Mouse (Mus musculus): Measurements from ENCODE around the gene Muc1. TPM values are rescaled to one million over a fixed set of nuclear protein-coding genes. Genes with fewer than 3 reads are reported as not detected.
A peak's percentile ranks its signal among the peaks of the same experiment; 100 is the strongest.

Muc1 gene
- polyA plus RNA-seq, 1 experiment from 2014 or later: 1.3 TPM

DNA sequence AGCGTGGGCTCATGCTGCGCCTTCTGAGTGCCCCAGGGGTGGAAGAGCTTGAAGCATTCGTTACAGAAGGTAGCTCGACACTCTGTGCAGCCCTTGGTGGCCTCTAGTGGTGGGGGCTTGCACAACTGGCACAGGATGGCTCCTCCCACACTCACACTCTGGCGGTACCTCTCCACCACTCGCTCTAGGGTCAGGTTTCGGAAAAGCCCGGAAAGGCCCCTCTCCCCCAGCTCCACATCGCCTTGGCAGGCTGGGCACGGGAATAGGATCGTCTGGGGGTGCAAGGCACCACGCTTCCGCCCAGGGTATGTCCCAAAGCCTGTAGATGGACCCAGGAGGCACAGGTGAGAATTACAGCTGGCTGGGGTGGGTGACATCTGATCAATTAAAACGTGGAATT, 14.8 kb downstream of the Muc1 start:
- Histone ChIP-seq H3K27me3 (replicated peaks) (no peaks in the 10 kb centered on the region), H3K9ac (peak overlapping the region; percentile 53; the same call in 1 of the 2 replicates), H3K9me3 (no peaks in the 10 kb centered on the region), H3K27ac (peak overlapping the region; percentile 97), H3K36me3 (replicated peaks) (peaks cover 36% of the 10 kb centered on the region), H3K4me2 (peak overlapping the region; percentile 92), H3K4me3 (peak overlapping the region; percentile 78), H3K4me1 (peaks cover 39% of the 10 kb centered on the region)
- ATAC-seq (replicated peaks): no peak
- WGBS: 14% methylated on average over 14 of the region's 14 CpGs

DNA sequence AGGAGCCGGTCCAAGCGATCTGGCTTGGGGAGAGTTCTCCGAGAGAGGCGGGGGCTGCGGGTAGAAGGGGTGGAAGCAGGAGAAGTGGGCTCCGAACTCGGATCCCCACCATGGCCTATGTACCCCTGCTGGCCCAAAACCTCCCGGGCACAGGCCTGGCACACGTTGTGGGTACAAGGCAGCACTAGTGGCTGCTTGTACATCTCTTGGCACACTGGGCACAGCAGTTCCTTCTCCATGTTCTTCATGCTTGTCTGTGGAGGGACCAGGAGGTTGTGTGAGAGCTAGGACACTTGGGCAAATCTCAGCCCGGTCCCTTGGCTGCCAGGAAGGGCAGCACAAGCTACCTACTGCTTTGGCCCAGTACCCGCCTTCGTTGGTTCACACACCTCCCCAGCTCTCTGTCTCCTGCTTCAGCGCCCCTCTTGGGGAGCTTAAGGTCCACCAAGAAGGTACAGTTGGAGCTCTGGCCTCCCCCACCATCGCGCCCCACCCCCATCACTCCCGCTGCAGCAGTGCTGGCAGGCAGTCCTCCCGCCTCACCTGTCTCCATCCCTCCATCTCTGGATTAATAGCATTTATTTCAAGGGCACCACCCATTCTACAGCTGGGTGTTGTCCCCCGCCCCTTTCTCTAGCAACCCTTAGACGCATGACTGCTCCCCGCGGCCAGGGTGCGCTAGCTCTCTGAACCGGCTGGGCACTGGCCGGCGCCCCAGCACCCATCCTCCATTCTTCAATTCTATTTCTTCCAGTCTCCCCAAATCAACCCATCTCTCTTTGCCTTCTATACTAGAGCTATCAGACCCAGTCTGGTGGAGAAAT, 15.5 kb downstream of the Muc1 start:
- H3K4me3 ChIP-seq: peak overlapping the region; percentile 78
- no peaks in the 10 kb centered on the region for H3K27me3 ChIP-seq (replicated peaks)
- H3K9ac ChIP-seq: peak overlapping the region; percentile 53
- peaks cover 39% of the 10 kb centered on the region for H3K4me1 ChIP-seq
- peak overlapping the region; percentile 97 for H3K27ac ChIP-seq
- H3K4me2 ChIP-seq: peak overlapping the region; percentile 92
- no peaks in the 10 kb centered on the region for H3K9me3 ChIP-seq
- ATAC-seq (replicated peaks): peak; percentile 43
- peaks cover 28% of the 10 kb centered on the region for H3K36me3 ChIP-seq (replicated peaks)
- WGBS: 8% methylated on average over 25 of the region's 25 CpGs

DNA sequence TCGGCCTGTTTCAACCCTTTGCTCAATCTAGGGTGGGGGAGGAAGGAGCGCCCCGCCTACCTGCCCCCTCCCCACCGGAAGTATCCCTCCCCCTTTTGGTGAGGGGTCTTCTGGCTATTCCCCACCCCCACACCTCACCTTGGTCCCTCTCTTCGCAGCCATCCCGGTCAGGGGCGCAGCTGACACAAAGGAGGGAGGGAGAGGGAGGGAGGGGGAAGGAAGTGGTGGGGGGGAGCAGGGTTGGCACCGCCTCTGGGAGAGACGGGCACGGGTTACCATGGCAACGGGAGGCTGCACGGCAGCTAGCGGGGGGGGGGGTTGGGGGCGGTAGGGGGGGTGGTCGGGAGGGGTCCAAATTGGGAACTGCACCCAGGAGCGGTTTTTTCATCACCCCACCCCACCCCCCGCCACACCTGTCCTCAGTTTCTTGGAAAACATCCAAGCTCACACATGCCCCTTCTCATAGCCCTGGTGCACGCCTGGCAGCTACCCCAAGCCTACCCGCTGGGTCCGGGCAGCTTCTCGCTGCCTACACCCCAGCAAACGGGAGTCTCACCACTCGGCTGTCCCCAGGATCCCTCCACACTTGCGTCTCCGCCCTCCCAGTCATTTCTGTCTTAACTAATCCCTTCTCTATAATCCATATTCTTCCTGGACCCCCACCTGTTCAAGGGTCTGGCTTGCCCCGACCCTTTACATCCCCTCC, 16.3 kb downstream of the Muc1 start:
- H3K4me3 ChIP-seq: peak overlapping the region; percentile 78
- H3K9ac ChIP-seq: peak overlapping the region; percentile 80
- no peaks in the 10 kb centered on the region for H3K27me3 ChIP-seq (replicated peaks)
- H3K4me1 ChIP-seq: peaks cover 39% of the 10 kb centered on the region
- H3K27ac ChIP-seq: peak overlapping the region; percentile 97
- H3K4me2 ChIP-seq: peak overlapping the region; percentile 92
- H3K9me3 ChIP-seq: no peaks in the 10 kb centered on the region
- H3K36me3 ChIP-seq (replicated peaks): peaks cover 27% of the 10 kb centered on the region
- ATAC-seq (replicated peaks): peak; percentile 74
- WGBS: under 1% methylated on average over 21 of the region's 26 CpGs

DNA sequence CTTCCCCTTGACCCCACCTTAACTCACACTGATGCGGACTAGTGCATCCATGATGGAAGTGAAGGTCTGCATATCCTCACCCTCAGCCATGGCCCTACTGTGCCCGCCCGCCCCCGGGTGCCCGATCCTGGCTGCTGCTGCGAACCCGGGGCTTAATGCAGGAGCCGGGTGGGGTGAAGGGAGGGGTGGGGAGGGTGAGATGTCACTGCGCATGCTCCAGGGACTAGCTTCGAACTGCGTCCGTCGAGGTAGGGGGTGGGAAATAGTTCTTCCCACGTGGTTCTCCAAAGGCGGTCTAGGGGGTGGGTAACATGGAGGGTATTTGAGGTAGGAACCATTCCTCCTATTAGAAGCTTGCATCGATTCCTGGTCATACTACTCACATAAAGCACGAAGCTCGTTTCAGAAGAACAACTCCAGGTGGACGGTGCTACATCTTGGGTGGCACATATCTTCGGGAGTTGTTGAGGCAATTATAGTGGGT, 16.9 kb downstream of the Muc1 start, which contains the start of gene Krtcap2:
Gene Krtcap2 (plus strand): TSS at position 279 of the 484 bp plus-strand sequence.
- peaks cover 21% of the 10 kb centered on the region for H3K36me3 ChIP-seq (replicated peaks)
- peak within 1 kb of the TSS; percentile 80 for H3K9ac ChIP-seq
- H3K27ac ChIP-seq: peak within 1 kb of the TSS; percentile 97
- H3K4me1 ChIP-seq: peaks cover 43% of the 10 kb centered on the region
- no peaks in the 10 kb centered on the region for H3K27me3 ChIP-seq (replicated peaks)
- no peaks in the 10 kb centered on the region for H3K9me3 ChIP-seq
- ATAC-seq (replicated peaks): peak; percentile 71
- WGBS: 2% methylated on average over 20 of the region's 20 CpGs
- H3K4me2 ChIP-seq: peak within 1 kb of the TSS; percentile 92
- peak within 1 kb of the TSS; percentile 78 for H3K4me3 ChIP-seq

- Histone ChIP-seq H3K4me1 (peaks cover 48% of the 10 kb centered on the region), H3K9me3 (no peaks in the 10 kb centered on the region), H3K36me3 (replicated peaks) (peaks cover 14% of the 10 kb centered on the region), H3K4me2 (peak within 1 kb of the TSS; percentile 92), H3K27me3 (replicated peaks) (no peaks in the 10 kb centered on the region), H3K9ac (peak within 1 kb of the TSS; percentile 80), H3K27ac (peak within 1 kb of the TSS; percentile 97), H3K4me3 (peak within 1 kb of the TSS; percentile 78)
- ATAC-seq (replicated peaks): peak; percentile 59
- under 1% methylated on average over 42 of the region's 42 CpGs for WGBS
Measured at GRCm38 (mm10) chr3:89246261-89247100, 17.6 kb downstream of the Muc1 start, which contains the start of gene Trim46. Gene Trim46 (minus strand): TSS chr3:89246309.

GRCm38 (mm10) chr3:89247466-89247865, 18.6 kb downstream of the Muc1 start:
- 89% methylated on average over 4 of the region's 4 CpGs for WGBS
- peaks cover 5% of the 10 kb centered on the region; the same call in 1 of the 2 replicates for H3K36me3 ChIP-seq (replicated peaks)
- H3K9ac ChIP-seq: no peak overlapping the region
- no peaks in the 10 kb centered on the region for H3K9me3 ChIP-seq
- H3K4me1 ChIP-seq: peaks cover 43% of the 10 kb centered on the region
- no peak for ATAC-seq (replicated peaks)
- peak overlapping the region; percentile 78; the same call in 1 of the 2 replicates for H3K4me3 ChIP-seq
- peaks cover 3% of the 10 kb centered on the region; the same call in 1 of the 2 replicates for H3K27me3 ChIP-seq (replicated peaks)
- H3K4me2 ChIP-seq: peak overlapping the region; percentile 92
- H3K27ac ChIP-seq: no peak overlapping the region

- Histone ChIP-seq H3K27me3 (replicated peaks) (peaks cover 6% of the 10 kb centered on the region; the same call in 1 of the 2 replicates), H3K4me3 (no peak overlapping the region), H3K4me1 (peaks cover 23% of the 10 kb centered on the region), H3K4me2 (no peak overlapping the region), H3K9ac (no peak overlapping the region), H3K9me3 (no peaks in the 10 kb centered on the region), H3K36me3 (replicated peaks) (peaks cover 4% of the 10 kb centered on the region; the same call in 1 of the 2 replicates), H3K27ac (no peak overlapping the region)
- WGBS: 27% methylated on average over 7 of the region's 7 CpGs
- ATAC-seq (replicated peaks): no peak
Measured at GRCm38 (mm10) chr3:89250435-89251040, 21.7 kb downstream of the Muc1 start.

- H3K9ac ChIP-seq: no peak overlapping the region
- 8% methylated on average over 17 of the region's 17 CpGs for WGBS
- H3K36me3 ChIP-seq (replicated peaks): peaks cover 4% of the 10 kb centered on the region; the same call in 1 of the 2 replicates
- ATAC-seq (replicated peaks): no peak
- peaks cover 23% of the 10 kb centered on the region for H3K4me1 ChIP-seq
- H3K4me2 ChIP-seq: no peak overlapping the region; the same call in 1 of the 2 replicates
- no peak overlapping the region for H3K27ac ChIP-seq
- H3K4me3 ChIP-seq: no peak overlapping the region
- H3K9me3 ChIP-seq: no peaks in the 10 kb centered on the region
- H3K27me3 ChIP-seq (replicated peaks): peaks cover 6% of the 10 kb centered on the region; the same call in 1 of the 2 replicates
Measured at GRCm38 (mm10) chr3:89251365-89251895, 22.6 kb downstream of the Muc1 start.

DNA sequence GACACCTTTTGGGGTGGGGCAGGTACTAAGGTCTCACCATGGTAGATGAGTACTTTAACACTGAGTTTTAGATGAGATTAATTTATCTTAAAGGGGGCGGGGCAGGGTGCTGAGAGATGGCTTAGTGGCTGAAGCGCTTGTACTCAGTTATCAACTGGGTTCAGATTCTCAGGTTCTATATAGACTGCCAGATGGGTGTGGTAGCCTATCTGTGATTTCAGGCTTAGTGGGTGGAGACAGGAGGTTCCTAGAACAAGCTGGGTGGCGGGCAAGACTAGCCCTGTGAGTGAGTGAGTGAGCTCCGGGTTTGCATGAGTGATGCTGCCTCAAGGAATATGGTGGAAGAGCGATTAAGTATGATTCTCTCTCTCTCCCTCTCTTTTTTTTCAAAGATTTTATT, 26.1 kb downstream of the Muc1 start:
- H3K27me3 ChIP-seq (replicated peaks): peaks cover 6% of the 10 kb centered on the region; the same call in 1 of the 2 replicates
- H3K4me1 ChIP-seq: peaks cover 11% of the 10 kb centered on the region; the same call in 1 of the 2 replicates
- no peak overlapping the region for H3K4me2 ChIP-seq
- ATAC-seq (replicated peaks): no peak
- no peaks in the 10 kb centered on the region for H3K36me3 ChIP-seq (replicated peaks)
- H3K27ac ChIP-seq: no peak overlapping the region
- H3K9me3 ChIP-seq: no peaks in the 10 kb centered on the region
- no peak overlapping the region for H3K4me3 ChIP-seq
- no peak overlapping the region for H3K9ac ChIP-seq
- WGBS: 86% methylated on average over 5 of the region's 5 CpGs

DNA sequence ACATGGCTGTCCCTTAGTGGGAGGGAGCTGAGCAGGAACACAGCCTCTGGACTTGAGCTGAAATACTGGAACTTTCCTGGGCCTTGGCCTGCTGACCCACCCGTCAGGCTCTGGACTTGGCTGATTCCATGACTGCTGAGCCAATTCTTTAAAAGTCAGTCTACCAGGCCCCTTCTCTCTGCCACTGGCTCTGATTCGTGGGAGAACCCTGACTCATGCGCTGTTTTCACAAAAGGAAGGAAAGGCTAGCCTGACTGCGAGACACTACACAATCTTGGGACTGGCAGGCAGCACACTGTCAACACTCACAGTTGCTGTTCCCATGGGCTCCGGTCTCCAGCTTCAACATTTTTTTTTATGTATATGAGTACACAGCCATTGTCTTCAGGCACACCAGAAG, 27.3 kb downstream of the Muc1 start:
- no peak overlapping the region for H3K4me2 ChIP-seq
- H3K9me3 ChIP-seq: no peaks in the 10 kb centered on the region
- H3K9ac ChIP-seq: no peak overlapping the region
- peaks cover 5% of the 10 kb centered on the region; the same call in 1 of the 2 replicates for H3K4me1 ChIP-seq
- no peak overlapping the region for H3K27ac ChIP-seq
- peaks cover 6% of the 10 kb centered on the region; the same call in 1 of the 2 replicates for H3K27me3 ChIP-seq (replicated peaks)
- ATAC-seq (replicated peaks): no peak
- WGBS: 78% methylated on average over 5 of the region's 5 CpGs
- H3K36me3 ChIP-seq (replicated peaks): no peaks in the 10 kb centered on the region
- no peak overlapping the region for H3K4me3 ChIP-seq

GRCm38 (mm10) chr3:89259076-89259475, 30.2 kb downstream of the Muc1 start, which contains the start of gene Dpm3:
Gene Dpm3 (plus strand): TSS chr3:89259358.
- Histone ChIP-seq H3K27ac (no peak within 1 kb of the TSS), H3K4me3 (no peak within 1 kb of the TSS), H3K9me3 (no peaks in the 10 kb centered on the region), H3K4me2 (no peak within 1 kb of the TSS), H3K4me1 (no peaks in the 10 kb centered on the region), H3K27me3 (replicated peaks) (no peaks in the 10 kb centered on the region), H3K9ac (no peak within 1 kb of the TSS), H3K36me3 (replicated peaks) (no peaks in the 10 kb centered on the region)
- ATAC-seq (replicated peaks): no peak
- 54% methylated on average over 7 of the region's 7 CpGs for whole genome bisulfite sequencing
